Mouse (Mus musculus) adrenal gland, postnatal 25 days (tissue): ENCODE results near the gene Atp1a2. TPM values are rescaled to one million over a fixed set of nuclear protein-coding genes. Genes with fewer than 3 reads are reported as not detected.

Experiments used
- DNase-seq: peaks from one replicate; pipeline ENCODE4 v3.0.0; 2021; ENCODE audit warnings: mixed read lengths
- total RNA-seq: library from RNA; stranded (reverse); gene quantifications from 2 replicates; pipeline ENCODE4 v1.2.3, GENCODE M21; 2021

The Atp1a2 gene
- total RNA-seq, 1 experiment from 2014 or later = 110 TPM

DNA sequence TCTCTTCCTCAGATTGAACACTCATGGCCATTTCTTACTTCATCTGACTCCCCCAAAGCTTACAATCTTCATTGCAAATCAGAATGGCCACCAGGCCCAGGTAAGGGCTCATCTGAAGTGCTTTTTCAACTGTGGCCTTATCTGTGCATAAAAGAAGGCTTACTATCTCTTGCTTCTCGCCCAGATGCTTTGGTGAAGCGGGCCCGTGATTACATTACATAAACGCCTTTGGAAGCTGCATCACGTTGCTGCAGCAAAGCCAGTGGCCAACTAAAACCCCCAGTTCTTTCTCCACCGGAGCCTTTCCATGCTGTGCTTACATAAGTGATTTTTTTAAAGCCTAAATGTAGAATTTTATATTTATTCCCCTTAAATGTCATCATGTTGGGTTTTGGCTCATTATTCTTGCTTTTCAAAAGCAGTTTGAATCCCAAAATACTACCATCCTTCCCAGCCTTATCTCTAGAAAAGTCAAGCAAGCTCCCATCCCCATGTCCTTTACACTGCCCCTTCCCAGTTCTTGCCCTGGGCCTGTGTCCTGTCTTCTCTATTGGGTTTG lies 26.0 kb upstream of the Atp1a2 start:
- no peak for DNase-seq

DNA sequence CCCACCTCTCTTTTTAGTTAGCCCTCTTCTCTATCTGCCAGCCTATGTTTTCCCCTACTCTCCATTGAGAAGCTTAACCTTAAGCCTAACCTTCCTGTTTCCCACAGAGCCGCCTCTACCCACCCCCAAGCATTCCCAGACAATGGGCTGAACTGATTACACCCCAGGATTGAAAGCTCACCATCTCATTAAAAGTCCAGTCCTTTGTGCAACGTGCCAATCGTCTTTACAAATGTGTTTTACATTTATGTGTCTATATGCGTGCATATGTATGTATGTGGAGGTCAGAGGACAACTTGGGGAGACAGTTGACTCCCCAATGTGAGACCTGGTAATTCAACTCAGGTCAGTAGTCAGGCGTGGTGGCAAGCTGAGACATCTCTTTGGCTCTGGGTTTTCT lies 25.4 kb upstream of the Atp1a2 start:
- DNase-seq = no peak

DNA sequence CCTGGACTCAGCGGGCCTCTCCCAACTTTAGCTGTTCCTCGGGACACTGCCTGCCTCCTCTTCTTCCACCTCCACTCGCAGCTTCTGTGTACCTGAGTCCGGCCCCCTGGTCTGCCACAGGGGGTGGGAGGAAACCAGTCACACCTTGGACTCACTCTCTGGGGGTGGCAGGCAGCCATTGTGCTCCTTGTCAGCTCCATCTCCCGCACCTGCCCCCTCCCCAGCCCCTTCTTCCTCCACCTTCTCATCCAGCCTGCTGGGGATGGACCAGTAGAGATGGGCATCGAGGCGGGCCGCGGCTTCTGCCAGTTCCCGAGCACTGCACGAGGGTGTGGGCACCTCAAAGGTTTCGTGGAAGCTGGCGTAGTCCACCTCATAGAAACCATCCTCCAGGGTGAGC lies 24.9 kb upstream of the Atp1a2 start:
- no peak for DNase-seq

DNA sequence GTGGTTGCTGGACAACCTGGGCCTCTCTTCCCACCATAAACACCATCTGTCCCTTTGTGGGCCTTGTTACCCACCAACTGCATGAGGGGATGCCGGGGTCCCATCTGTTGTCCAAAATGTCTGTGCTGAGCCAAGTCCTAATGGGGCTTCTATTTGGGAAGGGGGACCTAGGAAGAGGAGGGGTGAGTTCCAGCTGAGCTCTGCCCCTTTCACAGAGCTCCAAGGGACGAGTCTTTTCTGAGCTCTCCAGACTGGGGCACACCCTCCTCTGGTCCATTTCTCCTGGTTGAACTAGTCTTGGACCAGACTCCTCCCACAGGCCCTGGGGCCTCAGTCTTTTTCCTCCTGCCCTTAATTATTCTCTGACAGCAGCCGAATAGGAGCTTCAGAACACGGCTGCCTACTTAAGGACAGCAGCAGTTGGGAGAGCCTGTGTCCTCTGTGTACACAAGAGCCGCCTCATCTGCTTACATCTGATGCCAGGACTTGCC lies 22.1 kb upstream of the Atp1a2 start:
- no peak for DNase-seq

DNA sequence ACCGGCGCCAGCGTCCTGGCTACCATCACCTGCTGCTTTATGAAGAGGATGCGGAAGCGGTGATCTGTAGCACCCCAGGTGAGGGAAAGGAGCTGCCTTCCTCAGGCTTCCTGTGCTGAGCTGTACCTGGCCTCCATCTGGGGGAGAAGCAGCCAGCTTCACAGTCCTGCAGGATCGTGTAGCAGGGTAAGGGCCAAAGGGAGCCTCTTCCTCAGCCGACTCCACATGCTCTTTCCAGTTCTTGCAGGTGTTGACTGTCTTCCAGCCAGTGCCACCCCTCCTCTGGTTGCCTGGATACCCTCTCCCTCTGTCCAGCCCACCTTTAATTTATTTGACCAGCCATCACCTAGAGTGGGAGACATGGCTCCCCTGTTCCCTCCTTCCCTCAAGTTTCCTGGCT lies 21.5 kb upstream of the Atp1a2 start:
- DNase-seq = no peak

DNA sequence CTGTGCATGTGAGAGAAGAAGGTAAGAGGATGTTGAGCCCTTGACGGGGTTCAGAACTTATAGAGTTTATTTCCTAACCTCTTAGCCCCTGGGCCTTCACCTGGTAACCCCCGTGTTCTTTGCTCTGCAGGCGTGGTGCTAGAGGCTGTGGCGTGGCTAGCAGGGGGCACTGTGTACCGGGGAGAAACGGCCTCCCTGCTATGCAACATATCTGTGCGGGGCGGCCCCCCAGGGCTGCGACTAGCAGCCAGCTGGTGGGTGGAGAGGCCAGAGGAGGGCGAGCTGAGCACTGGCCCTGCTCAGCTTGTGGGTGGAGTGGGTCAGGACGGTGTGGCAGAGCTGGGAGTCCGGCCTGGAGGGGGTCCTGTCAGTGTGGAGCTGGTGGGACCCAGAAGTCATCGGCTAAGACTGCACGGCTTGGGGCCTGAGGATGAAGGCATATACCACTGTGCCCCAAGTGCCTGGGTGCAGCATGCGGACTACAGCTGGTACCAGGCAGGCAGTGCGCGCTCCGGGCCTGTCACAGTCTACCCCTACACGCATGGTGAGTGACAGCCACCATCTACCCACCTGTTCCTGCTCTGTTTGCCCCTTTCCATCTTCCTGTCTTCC lies 20.7 kb upstream of the Atp1a2 start:
- DNase-seq = no peak

DNA sequence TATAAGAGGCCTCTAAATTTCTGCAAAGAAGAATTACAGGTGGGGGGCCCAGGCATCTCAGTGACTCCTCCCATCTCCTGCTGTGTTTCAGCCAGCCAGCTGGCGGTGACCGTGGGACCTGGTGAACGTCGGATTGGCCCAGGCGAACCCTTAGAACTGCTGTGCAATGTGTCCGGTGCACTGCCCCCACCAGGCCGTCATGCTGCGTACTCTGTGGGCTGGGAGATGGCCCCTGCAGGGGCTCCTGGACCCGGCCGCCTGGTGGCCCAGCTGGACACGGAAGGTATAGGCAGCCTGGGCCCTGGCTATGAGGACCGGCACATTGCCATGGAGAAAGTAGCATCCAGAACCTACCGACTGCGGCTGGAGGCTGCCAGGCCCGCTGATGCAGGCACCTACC lies 20.1 kb upstream of the Atp1a2 start:
- DNase-seq = no peak

DNA sequence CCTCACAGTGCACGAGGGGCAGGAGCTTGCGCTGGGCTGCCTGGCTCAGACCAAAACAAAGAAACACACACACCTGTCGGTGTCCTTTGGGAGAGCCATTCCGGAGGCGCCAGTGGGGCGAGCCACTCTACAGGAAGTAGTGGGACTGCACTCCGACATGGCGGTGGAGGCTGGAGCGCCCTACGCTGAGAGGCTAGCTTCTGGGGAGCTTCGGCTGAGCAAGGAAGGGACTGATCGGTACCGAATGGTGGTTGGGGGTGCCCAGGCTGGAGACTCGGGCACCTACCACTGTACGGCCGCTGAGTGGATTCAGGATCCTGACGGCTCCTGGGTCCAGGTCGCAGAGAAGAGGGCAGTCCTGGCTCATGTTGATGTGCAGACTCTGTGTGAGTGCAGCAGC lies 19.6 kb upstream of the Atp1a2 start:
- DNase-seq = no peak

DNA sequence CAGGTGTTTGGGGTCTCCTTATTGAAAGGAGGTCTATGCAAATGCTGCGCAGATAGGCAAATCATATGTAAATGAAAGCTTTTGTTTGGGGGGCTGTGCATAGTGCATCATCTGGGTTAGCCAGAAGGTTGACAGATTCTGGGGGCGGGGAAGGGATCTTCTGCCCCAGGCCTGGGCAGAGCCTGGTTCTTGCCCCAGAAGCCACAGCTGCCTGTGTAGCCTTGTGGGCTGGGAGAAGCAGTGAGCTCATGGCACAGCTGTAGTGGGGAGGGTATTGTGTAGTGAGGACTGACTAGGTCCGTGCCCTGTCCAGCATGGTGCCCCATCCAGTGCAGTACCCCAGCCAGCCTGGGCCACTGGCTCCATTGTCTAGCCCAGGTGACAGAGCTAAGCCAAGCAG lies 17.0 kb upstream of the Atp1a2 start:
- DNase-seq = no peak

DNA sequence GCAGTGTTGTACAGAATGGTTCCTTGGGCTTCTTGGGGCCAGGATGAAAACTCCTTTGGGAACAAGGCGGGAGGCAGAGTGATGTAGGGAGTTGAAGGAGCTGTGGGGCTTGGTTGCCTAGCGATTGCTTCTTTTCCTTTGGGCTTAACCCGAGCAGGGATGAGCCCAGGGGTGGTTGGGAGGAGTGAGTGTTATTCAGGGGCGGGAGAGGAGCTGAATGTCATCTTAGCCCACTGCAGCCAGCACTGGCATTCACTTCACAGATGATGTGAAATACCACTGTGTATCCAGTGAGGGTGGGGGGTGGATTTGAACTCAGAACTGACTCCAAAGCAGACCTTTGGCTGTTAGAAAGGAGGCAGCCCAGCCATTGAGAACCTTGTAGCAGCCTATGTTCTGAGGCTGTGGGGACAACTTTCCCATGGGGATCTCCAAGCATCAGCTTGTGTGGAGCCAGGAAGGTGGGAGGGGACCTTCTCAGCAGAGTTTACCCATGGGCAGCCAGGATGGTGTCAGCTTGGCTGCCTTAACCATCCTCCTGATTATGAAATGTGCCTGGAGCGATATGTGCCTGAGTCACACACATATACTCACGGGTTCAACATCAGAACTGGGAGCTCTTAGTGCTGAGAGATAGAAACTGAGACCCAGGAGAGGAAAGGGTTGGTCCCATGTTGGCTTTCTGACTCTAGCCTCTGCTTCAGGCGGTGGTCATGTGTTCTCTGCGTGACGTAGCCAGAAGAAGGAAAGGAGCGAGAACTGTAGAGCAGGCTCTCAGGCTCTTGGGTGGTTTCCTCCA lies 15.9 kb upstream of the Atp1a2 start:
- DNase-seq = no peak

DNA sequence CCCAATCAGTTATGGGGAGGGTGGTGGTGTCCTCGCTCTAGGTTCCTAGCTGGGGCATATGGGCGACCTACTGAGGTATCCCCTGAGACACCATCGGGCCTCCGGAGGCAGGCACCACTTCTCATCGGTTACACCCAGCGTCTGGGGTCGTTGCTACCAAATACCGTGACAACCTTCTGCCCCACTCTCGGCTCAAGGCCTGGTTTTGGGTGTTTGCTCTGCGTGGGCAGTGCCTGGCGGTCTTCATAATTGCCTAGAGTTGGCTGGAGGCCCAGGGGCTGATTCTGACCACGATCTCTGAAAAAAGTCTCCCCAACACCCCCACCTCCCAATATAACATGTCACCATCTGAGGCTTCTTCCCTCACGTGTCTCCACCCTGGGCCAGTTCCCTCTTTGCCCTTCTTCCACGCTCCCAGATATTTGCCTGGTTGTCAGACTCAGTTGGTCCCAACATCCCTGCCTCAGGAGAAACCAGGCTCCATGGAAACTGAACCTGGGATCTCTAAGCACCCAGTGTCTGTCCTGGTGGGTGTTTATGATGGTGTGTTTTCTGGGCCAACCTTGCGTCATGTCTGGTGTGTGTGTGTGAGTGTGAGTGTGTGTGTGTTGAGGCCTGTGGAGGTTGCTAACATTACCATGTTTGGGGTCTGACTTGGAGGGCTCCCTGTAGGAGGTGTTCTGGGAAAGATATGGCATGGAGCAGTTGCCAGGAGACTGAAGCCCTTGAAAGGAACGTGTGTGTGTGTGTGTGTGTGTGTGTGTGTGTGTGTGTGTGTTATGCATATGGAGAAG lies 15.1 kb upstream of the Atp1a2 start:
- peak; percentile 41 for DNase-seq

DNA sequence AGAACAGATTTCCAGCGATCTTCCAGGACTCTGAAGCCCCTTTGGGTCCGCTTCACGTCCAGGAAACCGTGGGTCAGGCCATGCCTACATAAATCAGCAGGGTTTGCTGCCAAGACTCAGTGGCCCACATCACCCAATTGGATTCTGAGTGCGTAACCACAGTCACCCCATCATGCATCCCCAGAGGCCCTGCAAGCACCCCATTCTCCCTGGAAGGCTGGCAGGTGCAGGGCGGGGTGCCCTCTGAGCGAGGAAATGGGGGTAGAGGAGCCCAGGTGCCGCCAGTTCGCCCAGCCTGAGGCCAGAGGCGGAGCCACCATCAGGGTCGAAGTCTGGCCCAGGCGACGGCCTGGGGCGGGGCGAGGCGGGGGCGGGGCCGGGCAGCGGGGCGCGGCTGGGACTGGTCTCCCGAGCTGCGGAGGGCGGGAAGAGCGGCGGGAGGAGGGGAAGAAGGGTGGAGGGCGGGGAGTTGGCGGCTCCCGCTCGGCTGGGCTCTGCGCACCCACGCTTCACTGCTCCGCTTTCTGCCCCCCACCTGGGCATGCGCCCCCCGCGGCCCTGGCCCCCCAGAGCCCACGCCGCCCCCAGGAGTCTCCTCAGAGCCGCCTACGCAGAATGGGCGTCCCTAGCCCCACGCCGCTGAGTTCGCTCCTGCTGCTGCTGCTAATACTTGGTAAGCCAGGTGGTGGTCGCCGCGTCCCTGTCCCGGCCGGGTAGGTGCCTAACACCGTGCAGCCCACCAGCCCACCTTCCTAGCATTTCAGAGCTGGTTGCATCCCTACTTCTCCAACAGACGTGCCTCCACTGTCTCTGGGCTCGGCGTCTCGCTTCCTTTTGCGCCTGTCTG lies 14.3 kb upstream of the Atp1a2 start:
- peak; percentile 93 for DNase-seq

DNA sequence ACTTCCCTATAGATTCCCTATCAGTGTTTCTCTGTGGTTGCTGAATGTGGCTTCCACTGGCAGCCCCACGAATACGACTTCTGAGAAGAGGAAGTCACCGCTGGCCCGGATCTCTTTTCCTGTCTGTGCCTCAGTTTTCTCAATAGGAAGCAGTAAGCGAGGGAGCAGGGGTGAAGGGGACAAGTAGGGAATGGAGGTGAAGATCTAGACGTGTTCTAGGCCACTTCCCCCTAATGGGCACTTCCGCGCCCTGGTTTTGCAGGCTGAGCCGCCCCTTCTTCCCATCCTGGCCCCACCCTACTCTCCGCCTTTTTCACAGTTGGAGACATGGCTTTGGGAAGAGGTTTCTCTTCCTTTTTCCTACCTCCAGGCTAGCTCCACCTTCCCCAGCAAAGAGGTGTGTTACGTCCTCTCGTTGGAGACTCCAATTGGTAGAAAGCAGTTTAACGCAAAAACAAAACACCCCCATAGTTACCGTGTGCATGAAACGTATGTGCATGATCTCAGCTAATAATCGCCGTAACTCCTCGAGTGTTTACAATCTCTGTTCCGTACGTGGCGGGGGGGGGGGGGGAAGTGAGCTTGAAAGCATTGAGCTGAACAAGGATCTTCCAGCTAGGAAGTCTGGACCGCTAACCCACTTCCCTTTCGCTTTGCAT lies 13.5 kb upstream of the Atp1a2 start:
- peak; percentile 62 for DNase-seq

DNA sequence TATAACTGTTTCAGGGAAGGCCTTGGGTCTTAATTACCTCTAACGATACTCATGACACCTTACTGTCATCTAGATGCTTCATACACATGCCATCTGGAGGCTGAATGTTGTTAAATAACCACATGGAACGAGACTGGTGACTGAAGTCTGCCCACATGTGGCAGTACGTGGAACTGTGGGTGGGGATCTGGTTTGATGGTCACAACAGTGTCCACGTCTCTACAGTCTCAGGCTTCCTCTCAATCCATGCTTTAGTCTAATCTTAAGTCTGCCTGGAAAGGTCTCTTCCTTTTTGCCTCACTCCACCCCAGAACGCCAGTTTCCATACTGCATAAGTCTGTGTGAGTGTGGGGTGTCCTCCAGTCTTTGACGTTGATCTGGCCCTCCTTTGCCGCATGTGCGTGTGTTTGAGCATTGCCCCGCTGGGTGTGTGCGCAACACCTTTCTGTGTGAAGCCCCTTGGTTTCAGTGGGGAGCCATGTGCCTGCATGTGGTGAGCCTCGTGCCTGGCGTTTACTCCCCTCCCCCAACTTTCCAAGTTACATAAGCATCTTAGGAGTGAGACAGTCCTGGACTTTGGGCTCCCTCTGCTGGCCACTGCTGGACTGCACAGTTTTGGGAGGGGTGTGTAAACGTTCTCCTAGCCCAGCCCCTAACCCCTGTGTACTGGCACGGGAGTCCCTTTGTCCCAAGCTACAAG lies 12.0 kb upstream of the Atp1a2 start:
- peak; percentile 87 for DNase-seq

DNA sequence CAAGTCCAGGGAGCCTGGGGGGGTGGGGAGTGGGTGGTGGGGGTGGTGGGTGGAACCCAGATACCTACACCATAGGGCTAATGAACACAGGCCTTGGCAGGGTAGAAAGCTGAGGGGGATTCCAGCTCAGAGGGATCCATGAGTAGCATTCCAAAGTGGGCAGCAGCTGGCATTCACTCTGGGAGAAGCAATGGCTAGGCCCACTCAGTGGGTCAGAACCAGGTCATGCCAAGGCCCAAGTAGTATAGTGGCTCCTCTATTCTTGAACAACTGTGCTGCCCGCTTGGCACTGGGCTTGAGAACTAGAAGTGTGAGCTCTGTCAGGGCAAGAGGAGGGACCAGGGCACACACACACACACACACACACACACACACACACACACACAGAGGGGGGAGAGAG lies 10.5 kb upstream of the Atp1a2 start:
- no peak for DNase-seq

DNA sequence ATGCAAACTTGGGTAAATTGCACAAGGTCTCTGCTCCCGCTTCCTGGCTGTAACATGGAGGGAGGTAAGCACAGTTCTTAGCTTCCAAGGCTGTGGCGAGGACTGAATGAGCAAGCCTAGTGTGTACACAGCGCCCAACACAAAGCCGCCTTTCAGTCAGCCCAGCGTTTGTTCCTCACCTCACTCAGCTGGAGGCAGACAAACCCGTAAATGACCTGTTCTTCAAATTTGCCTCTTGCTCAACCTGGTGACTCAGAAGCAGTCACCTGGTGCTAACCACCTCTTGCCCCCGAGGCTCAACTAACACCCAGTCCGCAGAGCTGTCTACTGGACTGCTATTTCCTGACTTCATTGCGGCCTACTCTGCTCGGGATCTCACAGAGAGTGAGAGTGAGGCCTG lies 10.1 kb upstream of the Atp1a2 start:
- no peak for DNase-seq

DNA sequence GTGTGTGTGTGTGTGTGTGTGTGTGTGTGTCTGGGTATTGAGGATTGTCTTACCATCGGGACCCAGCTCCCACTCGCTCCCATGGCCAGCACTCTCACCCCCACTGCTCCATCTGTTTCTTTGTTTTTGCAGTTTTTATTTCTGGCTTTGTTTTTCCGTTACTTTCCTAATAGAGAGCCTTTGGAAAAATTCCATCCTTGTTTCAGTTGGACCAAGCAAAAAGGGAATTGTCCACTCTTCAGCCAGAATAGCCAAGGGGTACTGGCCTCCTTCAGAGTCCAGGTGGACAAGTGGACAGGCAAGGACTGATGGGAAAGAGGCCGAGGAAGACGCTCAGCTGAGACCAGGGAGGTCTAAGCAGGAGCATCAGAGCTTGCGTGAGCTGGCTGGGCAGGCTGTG lies 9.0 kb upstream of the Atp1a2 start:
- no peak for DNase-seq

DNA sequence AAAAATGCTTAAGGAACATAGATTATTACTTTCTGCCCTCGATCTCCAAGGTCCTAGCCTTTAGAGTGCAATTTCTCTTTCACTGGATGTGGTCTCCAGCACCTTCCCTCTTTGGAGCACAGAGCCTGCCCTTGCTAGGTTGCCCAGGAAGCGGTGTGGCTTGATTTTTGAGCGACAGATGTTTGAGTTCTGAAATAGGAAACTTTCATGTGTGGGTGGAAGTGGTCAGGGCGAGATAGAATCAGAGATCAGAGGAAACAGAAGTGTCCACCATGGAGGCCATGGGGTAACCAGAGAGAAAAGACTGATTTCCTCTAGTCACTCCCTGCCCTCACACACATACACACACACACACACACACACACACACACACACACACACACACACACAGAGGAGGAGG lies 8.3 kb upstream of the Atp1a2 start:
- no peak for DNase-seq

DNA sequence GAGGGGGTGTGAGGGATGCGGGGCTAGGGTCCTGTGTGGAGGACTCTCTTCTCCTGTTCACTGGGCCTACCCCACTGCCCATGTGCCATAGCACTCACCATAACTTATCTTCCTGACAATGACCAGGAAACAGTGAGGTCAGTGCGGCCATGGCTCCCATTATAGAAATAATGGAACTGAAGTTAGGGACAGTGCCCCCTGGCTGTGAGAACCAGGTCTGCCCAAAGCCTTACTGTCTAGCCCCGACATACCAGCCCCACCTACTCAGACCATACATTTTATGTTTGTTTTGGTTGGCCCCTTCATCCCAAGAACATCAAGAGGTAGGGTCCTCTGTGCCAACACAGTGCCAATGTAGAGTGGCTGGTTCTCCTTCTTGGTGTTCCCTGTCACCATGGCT lies 7.8 kb upstream of the Atp1a2 start:
- DNase-seq = no peak

DNA sequence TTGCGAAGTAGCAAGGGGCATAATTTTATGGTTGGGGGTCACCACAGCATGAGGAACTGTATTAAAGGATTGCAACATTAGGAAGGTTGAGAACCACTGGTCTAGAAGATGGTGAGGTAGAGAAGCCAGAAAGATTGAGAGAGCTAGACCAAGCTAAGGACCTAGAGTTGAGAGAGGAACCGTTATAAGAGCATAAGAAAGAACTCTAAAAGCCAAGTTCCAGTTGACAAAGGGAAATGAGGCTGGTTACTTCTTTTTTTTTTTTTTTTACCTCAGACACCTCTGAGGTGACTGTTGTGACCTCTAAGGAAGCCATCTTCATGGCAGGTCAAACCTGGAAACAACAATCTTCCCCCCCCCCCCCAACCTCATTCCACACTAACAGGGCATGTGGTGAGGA lies 7.3 kb upstream of the Atp1a2 start:
- no peak for DNase-seq

DNA sequence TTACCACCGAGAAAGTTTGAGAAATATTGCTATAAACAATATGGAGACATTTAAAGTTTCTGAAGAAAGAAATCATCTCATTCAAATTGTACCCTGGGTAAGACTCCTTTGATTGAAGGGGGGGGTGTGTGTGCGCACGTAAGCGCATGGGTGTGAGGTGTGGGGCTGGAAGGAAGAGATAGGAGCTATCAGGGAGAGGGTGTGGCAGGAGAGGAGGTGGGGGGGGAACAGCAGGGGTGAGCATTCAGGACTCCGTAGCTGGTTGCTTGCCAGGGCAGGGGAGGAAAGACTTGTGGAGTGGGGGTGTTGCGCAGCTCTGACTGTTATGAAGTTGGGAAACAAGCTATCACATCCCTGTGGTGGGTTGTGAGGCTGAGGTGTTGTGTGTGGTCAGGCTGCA lies 6.6 kb upstream of the Atp1a2 start:
- no peak for DNase-seq
